Mouse (Mus musculus): ENCODE results near the gene Gm20914.
"Not testable (repeated sequence)": the region's sequence is repeated elsewhere in the genome, so short reads cannot be mapped to it uniquely, and the experiment has no call there.

Gm20914 gene

GRCm38 (mm10) chrY:5725678-5726077 is at the start of gene Gm20914:
Gm20914 (plus strand) TSS chrY:5725978.
- not testable (repeated sequence) for DNase-seq (ENCODE audit: low read depth)

Data from naive thymus-derived CD4-positive, alpha-beta T cell, adult 2 months (primary cell).